Mouse (Mus musculus) c-Kit-negative CD71-positive TER-119-positive erythroid progenitor cells, embryonic 14.5 days (primary cell): ENCODE results near the gene Zfp575.
A peak's percentile ranks its signal among the peaks of the same experiment; 100 is the strongest.

Experiments used
- DNase-seq: peaks from one replicate; pipeline ENCODE4 v3.0.0-alpha.2; 2013; ENCODE audit warnings: low read depth, low spot score

Gene Zfp575

GRCm38 (mm10) chr7:24563837-24564206, 23.6 kb downstream of the Zfp575 start:
- DNase-seq: no peak

DNA sequence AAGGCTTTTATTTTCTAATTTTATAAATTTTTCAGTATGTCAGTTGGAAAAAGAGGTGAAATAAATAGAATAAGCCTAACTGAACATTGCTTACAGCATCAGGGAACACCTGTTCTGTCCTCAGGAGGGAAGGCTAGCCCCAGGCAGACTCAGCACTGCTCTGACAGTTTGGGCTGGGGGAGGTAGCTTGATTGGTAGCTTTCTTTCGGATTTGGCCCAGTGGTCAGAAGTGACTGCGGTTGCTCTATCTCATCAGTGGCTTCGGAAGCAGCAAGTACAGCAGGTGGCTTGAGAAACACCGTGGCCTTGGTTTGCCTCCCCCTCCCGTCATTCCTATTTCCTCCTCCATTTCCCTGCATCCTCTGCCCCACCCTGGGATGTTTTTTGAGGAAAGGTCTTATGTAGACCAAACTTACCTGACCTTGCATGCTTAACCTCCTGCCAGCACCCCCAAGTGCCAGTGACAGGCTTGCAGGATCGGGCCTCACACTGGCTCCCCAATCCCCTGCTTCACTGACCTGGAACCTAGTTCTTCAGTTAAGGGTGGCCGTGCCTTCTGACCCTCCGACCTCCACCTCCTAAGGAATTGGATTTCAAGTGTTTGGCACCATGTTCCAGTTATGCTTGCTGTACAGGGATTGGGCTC, 24.1 kb downstream of the Zfp575 start:
- no peak for DNase-seq

DNA sequence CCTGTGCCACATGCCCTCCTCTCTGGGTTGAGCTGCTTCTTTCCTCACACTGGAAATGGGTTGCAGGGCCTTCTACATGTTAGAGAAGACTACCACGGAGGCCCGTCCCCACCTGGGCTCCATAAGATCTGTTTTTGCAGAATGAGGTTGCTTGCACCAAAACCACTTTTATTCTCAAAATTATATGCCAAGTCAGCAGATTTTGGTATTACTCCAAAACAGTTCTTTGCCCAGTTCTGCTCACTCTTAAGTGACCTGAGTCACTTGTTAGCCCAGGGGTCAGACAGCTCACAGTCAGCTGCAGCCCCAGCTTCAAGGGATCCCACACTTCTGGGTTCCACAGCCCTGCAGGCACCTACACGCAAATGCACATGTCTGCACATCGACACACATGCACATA, 26.0 kb downstream of the Zfp575 start:
- no peak for DNase-seq

- no peak for DNase-seq
Observed at GRCm38 (mm10) chr7:24555786-24556185, 31.7 kb downstream of the Zfp575 start.

DNA sequence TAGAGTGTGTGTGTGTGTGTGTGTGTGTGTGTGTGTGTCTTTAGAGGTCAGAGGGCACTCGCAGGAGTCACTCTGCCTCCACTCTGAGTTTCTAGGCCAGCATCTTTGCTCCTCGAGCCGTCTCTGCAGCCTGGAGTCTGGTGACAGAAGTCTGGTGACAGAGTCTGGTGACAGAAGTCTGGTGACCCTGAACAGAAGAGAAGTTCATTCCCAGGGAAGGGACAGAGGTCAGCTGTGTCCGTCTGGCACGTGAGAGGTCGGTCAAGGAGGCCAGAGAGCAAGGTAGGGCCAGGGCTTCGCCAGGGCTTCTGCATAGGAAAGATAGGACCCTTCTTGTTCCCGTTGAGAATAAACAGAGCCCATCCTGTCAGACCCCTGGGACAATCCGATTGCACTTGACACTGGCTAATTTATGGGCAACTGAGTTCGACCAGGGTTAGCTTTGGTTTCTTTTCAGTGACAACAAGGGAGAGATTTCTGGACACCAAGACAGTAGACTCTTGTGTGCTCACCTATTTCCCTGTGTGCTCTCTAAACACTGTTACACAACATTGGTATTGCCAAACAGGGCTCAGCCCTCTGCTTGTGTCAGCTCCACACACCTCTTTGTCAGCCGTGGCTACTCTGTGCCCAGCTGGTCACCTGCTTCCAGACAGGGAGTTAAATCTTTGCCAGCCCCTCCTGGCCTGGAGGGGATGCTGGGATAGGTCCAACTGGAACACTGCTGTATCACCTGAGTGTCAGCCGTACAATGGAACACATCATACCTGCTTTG, 35.3 kb downstream of the Zfp575 start:
- DNase-seq: no peak

DNA sequence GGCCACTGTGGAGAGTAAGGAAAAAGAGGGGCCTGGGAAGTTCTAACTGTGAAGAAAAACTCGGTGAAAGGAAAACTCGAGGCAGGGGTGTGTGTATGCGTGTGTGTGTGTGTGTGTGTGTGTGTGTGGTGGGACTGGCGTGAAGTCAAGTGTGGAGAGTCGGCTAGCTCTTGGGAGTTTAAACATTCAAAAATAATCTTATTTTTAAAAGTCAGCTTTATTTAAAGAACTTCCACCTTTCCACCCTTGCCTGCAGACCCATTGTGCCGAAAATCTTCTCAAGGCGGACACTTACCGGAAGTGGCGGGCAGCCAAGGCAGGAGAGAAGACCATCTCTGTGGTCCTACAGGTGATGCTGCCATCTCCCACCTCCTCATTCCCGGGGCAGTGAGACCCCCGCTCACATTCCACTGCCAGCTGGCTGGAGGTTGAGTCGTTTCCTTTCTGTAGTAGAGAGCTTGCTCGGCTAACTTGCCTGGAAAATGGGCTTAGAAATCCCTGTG, 39.9 kb downstream of the Zfp575 start:
- no peak for DNase-seq

DNA sequence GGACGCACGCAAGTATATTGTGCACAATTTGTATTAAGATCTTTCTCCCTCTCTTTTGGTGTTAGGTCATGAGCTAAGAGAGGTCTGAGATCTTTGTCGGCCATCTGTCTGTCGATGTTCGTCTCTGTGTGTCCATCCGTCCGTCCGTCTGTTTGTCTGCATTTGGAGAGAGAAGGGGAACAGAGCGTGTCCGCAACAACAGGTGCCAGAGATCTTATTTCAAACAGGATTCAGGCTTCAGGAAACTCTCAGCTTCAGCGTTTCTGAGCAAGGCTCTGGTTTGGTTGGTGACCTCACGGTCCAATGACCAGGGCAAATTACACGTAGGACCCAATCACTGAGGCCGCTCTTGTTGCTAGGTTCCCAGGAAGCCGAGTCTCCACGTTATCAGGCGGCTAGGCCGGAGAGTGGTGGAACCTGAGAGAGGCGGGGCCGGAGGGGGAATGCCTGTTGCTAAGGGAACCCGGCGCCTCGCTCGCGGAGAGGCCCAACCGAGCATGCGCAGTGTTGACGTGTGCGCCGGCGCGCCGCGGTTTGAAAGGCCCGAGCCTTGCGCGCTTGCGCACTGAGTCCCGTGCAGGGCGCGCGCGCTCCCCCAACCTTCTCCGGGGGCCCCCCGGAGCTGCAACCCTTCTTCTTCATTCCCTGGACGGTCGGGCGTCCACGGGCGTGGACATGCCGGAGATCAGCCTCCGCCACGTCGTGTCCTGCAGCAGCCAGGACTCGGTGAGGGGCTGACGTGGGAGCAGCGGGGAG, 40.6 kb downstream of the Zfp575 start:
- peak; percentile 97 for DNase-seq

DNA sequence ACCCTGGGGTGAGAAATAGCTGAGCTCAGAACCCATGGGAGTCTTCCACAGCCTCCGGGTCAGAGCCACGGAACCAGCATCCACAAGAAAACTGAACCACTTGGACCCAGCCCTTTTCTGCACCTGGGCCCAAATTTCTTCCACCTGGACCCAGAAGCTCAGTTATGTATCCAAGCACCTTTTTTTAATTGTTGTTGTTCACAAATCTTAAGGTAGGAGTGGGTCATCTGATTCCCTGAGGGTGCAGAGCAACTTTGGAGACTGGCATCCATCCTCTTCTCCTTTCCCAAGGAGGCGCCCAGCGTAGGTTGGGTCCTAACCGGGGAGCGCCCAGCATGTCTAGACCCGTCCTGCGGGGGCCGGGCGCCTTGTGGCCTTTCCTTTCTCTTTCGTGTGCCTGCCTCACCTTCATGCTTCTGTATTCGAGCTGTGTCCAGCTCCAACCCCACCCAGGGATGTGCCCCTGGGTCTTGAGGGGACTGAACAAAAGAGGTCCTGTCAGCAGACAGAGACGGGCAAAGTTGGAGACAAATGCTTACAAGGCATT, 41.3 kb downstream of the Zfp575 start, which contains the start of the genes Pinlyp and Xrcc1:
Gene Pinlyp (minus strand): TSS at position 51 of the 547 bp plus-strand sequence.
Gene Xrcc1 (plus strand): TSS at position 222 of the 547 bp plus-strand sequence.
- DNase-seq: no peak

- DNase-seq: no peak
Observed at GRCm38 (mm10) chr7:24544506-24544905, 42.9 kb downstream of the Zfp575 start.

GRCm38 (mm10) chr7:24539686-24540085, 47.8 kb downstream of the Zfp575 start:
- no peak for DNase-seq

GRCm38 (mm10) chr7:24538701-24539100, 48.7 kb downstream of the Zfp575 start:
- DNase-seq: no peak

DNA sequence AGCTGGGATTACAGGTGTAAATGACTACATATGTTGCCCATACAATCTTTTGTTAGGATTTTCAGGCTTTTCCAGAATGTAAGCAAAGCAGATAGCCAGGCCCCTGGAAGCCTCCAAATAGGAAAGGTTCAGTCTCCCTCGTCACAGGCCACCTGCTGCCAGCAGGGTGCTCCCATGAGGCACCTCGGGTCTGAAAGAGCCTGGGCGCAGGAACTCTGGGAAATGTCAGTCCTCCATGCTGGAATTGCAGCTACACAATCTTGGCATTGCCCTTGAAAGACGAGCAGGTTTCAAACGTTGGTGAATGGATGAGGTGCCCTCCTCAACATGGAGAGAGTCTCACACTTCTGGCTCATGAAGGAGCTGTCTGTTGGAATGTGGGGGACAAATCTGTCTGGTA, 49.3 kb downstream of the Zfp575 start:
- DNase-seq: no peak

- no peak for DNase-seq
Observed at GRCm38 (mm10) chr7:24537591-24537990, 49.9 kb downstream of the Zfp575 start.

- DNase-seq: no peak
Observed at GRCm38 (mm10) chr7:24537081-24537480, 50.4 kb downstream of the Zfp575 start.

GRCm38 (mm10) chr7:24534301-24534700, 53.1 kb downstream of the Zfp575 start:
- DNase-seq: no peak
